Comparison of ENCODE assay signal across 12 mouse cellular contexts in the genomic region with DNA sequence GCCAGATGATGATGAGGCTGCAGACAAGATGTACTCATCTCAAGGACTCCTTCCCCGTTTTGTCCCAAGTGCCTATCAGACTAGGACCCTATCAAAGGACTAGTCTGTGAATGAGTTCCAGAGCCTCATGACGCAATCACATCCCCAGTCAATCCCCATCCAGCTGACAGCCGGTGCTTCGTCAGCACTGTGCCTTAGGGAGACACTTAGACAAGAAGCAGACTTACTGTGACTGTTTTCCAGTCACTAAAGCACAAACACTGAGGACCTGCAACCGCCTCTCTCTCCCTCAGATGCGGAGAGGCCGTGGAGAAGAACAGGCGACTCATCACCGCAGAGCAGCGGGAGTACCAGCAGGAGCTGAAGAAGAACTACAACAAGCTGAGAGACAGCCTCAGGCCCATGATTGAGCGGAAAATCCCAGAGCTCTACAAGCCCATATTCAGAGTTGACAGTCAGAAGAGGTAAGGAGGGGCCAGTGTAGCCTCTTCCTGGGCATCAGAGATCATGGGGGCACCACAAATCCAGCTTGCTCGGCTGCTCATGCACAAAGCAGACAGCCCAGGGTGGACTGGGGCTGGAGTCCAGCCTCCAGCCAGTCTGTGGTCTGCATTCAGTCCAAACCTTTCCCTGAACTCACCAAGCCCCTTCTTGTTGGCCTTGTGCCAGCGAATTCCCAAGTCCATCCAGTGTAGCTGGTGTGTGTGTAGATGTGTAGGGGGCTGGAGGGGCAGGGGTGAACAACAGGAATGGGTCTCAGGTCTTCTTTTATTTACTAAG. TPM values are rescaled to one million over a fixed set of nuclear protein-coding genes. Genes with fewer than 3 reads are reported as not detected.
DNase-seq lines count a peak whose midpoint lies in the region; ATAC-seq and TF ChIP-seq lines count a peak whose summit lies in the region.
"Had no signal": no experiment of that assay in that cellular context is flagged by ENCODE, and none has a peak within 500 bp of the region (broad histone marks: within the 10 kb centered on the region; RNA-seq: fewer than 3 reads in every experiment).

No protein-coding gene starts in this region.

- ATAC-seq in heart, embryonic 15.5 days (replicated peaks; ENCODE audit: insufficient number of reproducible peaks, insufficient read depth, low FRiP score, low read depth) = 0 out of 2 replicates have a peak, but pooled peaks have one; percentile 19
- ATAC-seq in kidney, embryonic 16.5 days (ENCODE audit: low FRiP score, low TSS enrichment) = peak; percentile 91
- ATAC-seq in frontal cortex, adult (ENCODE audit: low TSS enrichment) = no peak
- ATAC-seq: activated CD4-positive, CD25-positive, alpha-beta regulatory T cell, adult 4 months had no signal

- no peaks in the 10 kb centered on the region for H3K79me2 ChIP-seq in heart, adult 2 months (replicated peaks; ENCODE audit: control insufficient read depth, insufficient read depth, low read length)

- no peak overlapping the region for H3K4me3 ChIP-seq in heart, embryonic 15.5 days
- H3K4me3 ChIP-seq in heart, adult 2 months = no peak overlapping the region
- H3K4me3 ChIP-seq in kidney, embryonic 16.5 days (ENCODE audit: low read length) = no peak overlapping the region
- no peak overlapping the region for H3K4me3 ChIP-seq in midbrain, embryonic 10.5 days
- H3K4me3 ChIP-seq: hindbrain, embryonic 13.5 days had no signal

- H3K27me3 ChIP-seq in heart, embryonic 15.5 days = no peaks in the 10 kb centered on the region
- H3K27me3 ChIP-seq in heart, adult 2 months (ENCODE audit: control insufficient read depth, insufficient read depth, low read length) = no peaks in the 10 kb centered on the region
- no peaks in the 10 kb centered on the region for H3K27me3 ChIP-seq in kidney, embryonic 16.5 days (ENCODE audit: insufficient read depth, low read length)
- H3K27me3 ChIP-seq in midbrain, embryonic 10.5 days (ENCODE audit: low read depth, poor library complexity, severe bottlenecking) = no peaks in the 10 kb centered on the region
- H3K27me3 ChIP-seq: hindbrain, embryonic 13.5 days had no signal

- no peaks in the 10 kb centered on the region for H3K36me3 ChIP-seq in heart, embryonic 15.5 days
- H3K36me3 ChIP-seq in heart, adult 2 months (ENCODE audit: control insufficient read depth, insufficient read depth, low read length) = no peaks in the 10 kb centered on the region
- no peaks in the 10 kb centered on the region for H3K36me3 ChIP-seq in kidney, embryonic 16.5 days (ENCODE audit: insufficient read depth, low read length)
- H3K36me3 ChIP-seq in midbrain, embryonic 10.5 days = no peaks in the 10 kb centered on the region
- H3K36me3 ChIP-seq: hindbrain, embryonic 13.5 days had no signal

- DNase-seq in heart, adult 2 months = no peak
- peak; percentile 57 for DNase-seq in testis, postnatal 10 days (ENCODE audit: low spot score)
- no peak for DNase-seq in testis, postnatal 14 days (ENCODE audit: low spot score)
- DNase-seq in urinary bladder, postnatal 4 days (ENCODE audit: low spot score in 2 of 2) = no peak
- no peak for DNase-seq in midbrain, embryonic 10.5 days (ENCODE audit: low spot score)
- DNase-seq: right cerebral cortex, postnatal 25 days had no signal

- no peaks in the 10 kb centered on the region for H3K9me3 ChIP-seq in heart, embryonic 15.5 days (replicated peaks)
- no peaks in the 10 kb centered on the region for H3K9me3 ChIP-seq in kidney, embryonic 16.5 days (ENCODE audit: low read length)
- no peaks in the 10 kb centered on the region for H3K9me3 ChIP-seq in midbrain, embryonic 10.5 days (replicated peaks)
- H3K9me3 ChIP-seq: hindbrain, embryonic 13.5 days had no signal

- no peak overlapping the region for H3K9ac ChIP-seq in heart, embryonic 15.5 days
- H3K9ac ChIP-seq in heart, adult 2 months (ENCODE audit: low read depth, low read length) = no peak overlapping the region
- no peak overlapping the region for H3K9ac ChIP-seq in kidney, embryonic 16.5 days (replicated peaks; ENCODE audit: low read length)
- H3K9ac ChIP-seq: hindbrain, embryonic 13.5 days had no signal

- peak overlapping the region; percentile 24 for H3K27ac ChIP-seq in heart, embryonic 15.5 days
- H3K27ac ChIP-seq in heart, adult 2 months = no peak overlapping the region
- peak overlapping the region; percentile 75 for H3K27ac ChIP-seq in kidney, embryonic 16.5 days (ENCODE audit: low read length)
- no peak overlapping the region; the same call in 1 of the 2 replicates for H3K27ac ChIP-seq in midbrain, embryonic 10.5 days (replicated peaks)
- H3K27ac ChIP-seq: hindbrain, embryonic 13.5 days had no signal

- intact Hi-C loops in heart, adult 2 months (cut with DNase I) = no loop called here

- TF ChIP-seq CTCF in heart, adult 2 months (IDR thresholded peaks at IDR 0.05) = no peak

- TF ChIP-seq POLR2A in heart, adult 2 months (IDR thresholded peaks at IDR 0.05; ENCODE audit: insufficient read depth, low read depth, low read length) = no peak

- no peak overlapping the region for H3K4me2 ChIP-seq in heart, embryonic 15.5 days
- H3K4me2 ChIP-seq in kidney, embryonic 16.5 days (replicated peaks; ENCODE audit: low read depth, low read length) = no peak overlapping the region
- H3K4me2 ChIP-seq: hindbrain, embryonic 13.5 days had no signal

- 46% methylated on average over 13 of the region's 13 CpGs for WGBS in heart, embryonic 15.5 days
- 72% methylated on average over 13 of the region's 13 CpGs for WGBS in heart, adult 2 months
- WGBS in kidney, embryonic 16.5 days = 49% methylated on average over 13 of the region's 13 CpGs
- WGBS in midbrain, embryonic 10.5 days = 87% methylated on average over 13 of the region's 13 CpGs

- TF ChIP-seq EP300 in heart, adult 2 months (IDR thresholded peaks at IDR 0.05; ENCODE audit: insufficient read depth, low read depth, low read length) = no peak

- H3K4me1 ChIP-seq in heart, embryonic 15.5 days (replicated peaks) = peaks cover 8% of the 10 kb centered on the region
- H3K4me1 ChIP-seq in heart, adult 2 months (ENCODE audit: control insufficient read depth, insufficient read depth, low read length) = no peaks in the 10 kb centered on the region
- peaks cover 15% of the 10 kb centered on the region; the same call in 1 of the 2 replicates for H3K4me1 ChIP-seq in kidney, embryonic 16.5 days (ENCODE audit: insufficient read depth, low read length)
- H3K4me1 ChIP-seq in midbrain, embryonic 10.5 days = peaks cover 7% of the 10 kb centered on the region

RNA-seq across cellular contexts. Expression of a gene that starts 36.5 kb away (rescaled TPM):
- polyA plus RNA-seq in heart, embryonic 15.5 days (2015; fragmentation: Nextera tagmentation; extraction: Ambion mirVana) = 48.3 and 53.2 TPM in 2 replicates
- 10 to 100 TPM; 37.2 to 37.3 TPM for total RNA-seq in heart, adult 2 months (2021)
- 43.9 and 67.9 TPM in 2 replicates for polyA plus RNA-seq in heart, adult 2 months (2012; rRNA removed)
- 30.9 and 32.8 TPM in 2 replicates for polyA plus RNA-seq in kidney, embryonic 16.5 days (2015; fragmentation: Nextera tagmentation; extraction: Ambion mirVana)
- polyA plus RNA-seq in midbrain, embryonic 10.5 days (2016; fragmentation: Nextera tagmentation; extraction: Ambion mirVana) = 19.0 and 23.1 TPM in 2 replicates
- total RNA-seq: megakaryocyte progenitor cell, adult 5-6 weeks had no signal
- polyA plus RNA-seq: activated CD4-positive, CD25-positive, alpha-beta regulatory T cell, adult 4 months had no signal

Comparison
In these comparisons a context has a peak if more than half of its experiments do, and no peak if none do; other contexts are left out.
1. H3K27ac ChIP-seq: peak in heart, embryonic 15.5 days (single experiment) and kidney, embryonic 16.5 days (single experiment); none in heart, adult 2 months (single experiment) and midbrain, embryonic 10.5 days (single experiment).